Mouse (Mus musculus): ENCODE measurements around the gene Olfr825. TPM values are rescaled to one million over a fixed set of nuclear protein-coding genes. Genes with fewer than 3 reads are reported as not detected.
"Not testable (repeated sequence)": the region's sequence is repeated elsewhere in the genome, so short reads cannot be mapped to it uniquely, and the experiment has no call there.

Olfr825 gene
- total RNA-seq, 1 experiment = not detected

DNA sequence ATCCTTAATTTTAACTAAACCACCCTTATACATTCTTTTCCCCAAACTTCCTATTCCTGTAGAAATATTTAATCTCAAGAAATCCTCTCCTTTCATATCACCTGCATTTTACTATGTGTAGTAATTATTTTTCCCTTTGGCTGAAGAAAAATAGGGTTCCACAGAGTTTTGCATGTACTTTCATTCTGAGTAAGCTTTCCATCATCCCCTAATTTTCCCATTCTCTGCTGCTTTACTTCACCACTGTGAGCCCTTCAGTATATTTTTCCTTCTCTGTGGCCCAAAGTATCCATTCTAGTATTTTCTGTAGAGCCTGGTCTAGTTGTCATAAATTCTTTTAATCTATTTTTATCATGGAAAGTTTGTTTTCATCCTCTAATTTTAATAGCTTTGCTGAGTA is 31.8 kb downstream of the Olfr825 start:
- Histone ChIP-seq H3K9me3 (ENCODE audit: control insufficient read depth, insufficient read depth, low read depth, low read length) (no peaks in the 10 kb centered on the region), H3K9ac (ENCODE audit: insufficient read depth, low read depth, low read length, poor library complexity, severe bottlenecking) (no peak overlapping the region), H3K4me3 (ENCODE audit: insufficient read depth in 1 of 2, low read depth in 1 of 2, low read length in 2 of 2, poor library complexity in 1 of 2, severe bottlenecking in 1 of 2) (no peak overlapping the region), H3K36me3 (ENCODE audit: control insufficient read depth, insufficient read depth, low read length, poor library complexity, severe bottlenecking) (no peaks in the 10 kb centered on the region), H3K27ac (ENCODE audit: insufficient read depth, low read depth, low read length, poor library complexity, severe bottlenecking) (no peak overlapping the region), H3K4me1 (ENCODE audit: control insufficient read depth in 2 of 2, insufficient read depth in 2 of 2, low read length in 2 of 2, poor library complexity in 1 of 2) (no peaks in the 10 kb centered on the region)
- in situ Hi-C loops (cut with MboI; ENCODE audit: low sequenced_read_pairs in 2 of 2, unreplicated experiment in 2 of 2) = no loop called here
- TF ChIP-seq ZNF384 (IDR thresholded peaks at IDR 0.05; ENCODE audit: low read depth, low read length) = no peak
- TF ChIP-seq HCFC1 (IDR thresholded peaks at IDR 0.05; ENCODE audit: borderline replicate concordance, insufficient read depth, low read length) = no peak
- TF ChIP-seq ZC3H11A (IDR thresholded peaks at IDR 0.05; ENCODE audit: borderline replicate concordance, low read depth, low read length) = no peak
- TF ChIP-seq CHD2 (IDR thresholded peaks at IDR 0.05; ENCODE audit: low read depth, low read length) = no peak
- no peak for TF ChIP-seq MAFK (IDR thresholded peaks at IDR 0.05; ENCODE audit: insufficient read depth, low read depth, low read length)
- no peak for DNase-seq (ENCODE audit: low read depth, low spot score)

GRCm38 (mm10) chr10:130129900-130130299 is 36.7 kb downstream of the Olfr825 start, which contains the start of gene Olfr824:
Olfr824 (minus strand) TSS chr10:130130000.
- H3K9ac ChIP-seq (ENCODE audit: insufficient read depth, low read depth, low read length, poor library complexity, severe bottlenecking); in situ Hi-C loops (cut with MboI; ENCODE audit: low sequenced_read_pairs in 2 of 2, unreplicated experiment in 2 of 2); H3K27ac ChIP-seq (ENCODE audit: insufficient read depth, low read depth, low read length, poor library complexity, severe bottlenecking): not testable (repeated sequence)

GRCm38 (mm10) chr10:130116045-130116444 is 50.5 kb downstream of the Olfr825 start:
- H3K9ac ChIP-seq (ENCODE audit: insufficient read depth, low read depth, low read length, poor library complexity, severe bottlenecking); H3K4me1 ChIP-seq (ENCODE audit: control insufficient read depth in 2 of 2, insufficient read depth in 2 of 2, low read length in 2 of 2, poor library complexity in 1 of 2); in situ Hi-C loops (cut with MboI; ENCODE audit: low sequenced_read_pairs in 2 of 2, unreplicated experiment in 2 of 2); H3K4me3 ChIP-seq (ENCODE audit: insufficient read depth in 1 of 2, low read depth in 1 of 2, low read length in 2 of 2, poor library complexity in 1 of 2, severe bottlenecking in 1 of 2); H3K9me3 ChIP-seq (ENCODE audit: control insufficient read depth, insufficient read depth, low read depth, low read length); DNase-seq (ENCODE audit: low read depth, low spot score); H3K36me3 ChIP-seq (ENCODE audit: control insufficient read depth, insufficient read depth, low read length, poor library complexity, severe bottlenecking); H3K27ac ChIP-seq (ENCODE audit: insufficient read depth, low read depth, low read length, poor library complexity, severe bottlenecking): not testable (repeated sequence)

More at GRCm38 (mm10) chr10:130129900-130130299, 36.7 kb downstream of the Olfr825 start, which contains the start of gene Olfr824:
- H3K36me3 ChIP-seq (ENCODE audit: control insufficient read depth, insufficient read depth, low read length, poor library complexity, severe bottlenecking); H3K4me1 ChIP-seq (ENCODE audit: control insufficient read depth in 2 of 2, insufficient read depth in 2 of 2, low read length in 2 of 2, poor library complexity in 1 of 2); H3K4me3 ChIP-seq (ENCODE audit: insufficient read depth in 1 of 2, low read depth in 1 of 2, low read length in 2 of 2, poor library complexity in 1 of 2, severe bottlenecking in 1 of 2); DNase-seq (ENCODE audit: low read depth, low spot score); H3K9me3 ChIP-seq (ENCODE audit: control insufficient read depth, insufficient read depth, low read depth, low read length): not testable (repeated sequence)

- H3K36me3 ChIP-seq (ENCODE audit: control insufficient read depth, insufficient read depth, low read length, poor library complexity, severe bottlenecking); H3K27ac ChIP-seq (ENCODE audit: insufficient read depth, low read depth, low read length, poor library complexity, severe bottlenecking); DNase-seq (ENCODE audit: low read depth, low spot score); H3K4me1 ChIP-seq (ENCODE audit: control insufficient read depth in 2 of 2, insufficient read depth in 2 of 2, low read length in 2 of 2, poor library complexity in 1 of 2); H3K9ac ChIP-seq (ENCODE audit: insufficient read depth, low read depth, low read length, poor library complexity, severe bottlenecking); in situ Hi-C loops (cut with MboI; ENCODE audit: low sequenced_read_pairs in 2 of 2, unreplicated experiment in 2 of 2); H3K4me3 ChIP-seq (ENCODE audit: insufficient read depth in 1 of 2, low read depth in 1 of 2, low read length in 2 of 2, poor library complexity in 1 of 2, severe bottlenecking in 1 of 2); H3K9me3 ChIP-seq (ENCODE audit: control insufficient read depth, insufficient read depth, low read depth, low read length): not testable (repeated sequence)
Observed at GRCm38 (mm10) chr10:130115283-130115682, 51.3 kb downstream of the Olfr825 start, which contains the start of gene Olfr823. Olfr823 (minus strand) TSS chr10:130115383.

Other genes starting within 250 kb of the Olfr825 start
- not detected in 2 replicates for gene Olfr818, start 217.7 kb downstream of the Olfr825 start, total RNA-seq (2012; rRNA removed)
- gene Olfr819, start 199.5 kb downstream of the Olfr825 start, total RNA-seq (2012; rRNA removed) = not detected in 2 replicates
- not detected in 2 replicates for gene Olfr247, start 190.6 kb downstream of the Olfr825 start, total RNA-seq (2012; rRNA removed)
- gene Gm10310, start 181.7 kb downstream of the Olfr825 start, total RNA-seq (2012; rRNA removed) = not detected in 2 replicates
- gene Olfr820, start 154.1 kb downstream of the Olfr825 start, total RNA-seq (2012; rRNA removed) = not detected in 2 replicates
- gene Olfr821, start 136.4 kb downstream of the Olfr825 start, total RNA-seq (2012; rRNA removed) = not detected in 2 replicates
- not detected in 2 replicates for gene Olfr822, start 95.6 kb downstream of the Olfr825 start, total RNA-seq (2012; rRNA removed)
- gene Olfr823, start 51.4 kb downstream of the Olfr825 start, total RNA-seq (2012; rRNA removed) = not detected in 2 replicates
- not detected in 2 replicates for gene Olfr824, start 36.8 kb downstream of the Olfr825 start, total RNA-seq (2012; rRNA removed)
- not detected in 2 replicates for gene Olfr826, start 17.4 kb upstream of the Olfr825 start, total RNA-seq (2012; rRNA removed)
- not detected in 2 replicates for gene Olfr827, start 47.6 kb upstream of the Olfr825 start, total RNA-seq (2012; rRNA removed)
- not detected in 2 replicates for gene Neurod4, start 113.5 kb upstream of the Olfr825 start, total RNA-seq (2012; rRNA removed)
- gene Tespa1, start 156.1 kb upstream of the Olfr825 start, total RNA-seq (2012; rRNA removed) = 0.45 TPM in 1 of 2 replicates, not detected in the other
- gene Vmn2r84, start 227.6 kb upstream of the Olfr825 start, total RNA-seq (2012; rRNA removed) = 0.04 TPM in 1 of 2 replicates, not detected in the other

All from ES-E14 (cell line).